Mouse (Mus musculus): ENCODE measurements around the gene Ppef2.
"Not testable (repeated sequence)": the region's sequence is repeated elsewhere in the genome, so short reads cannot be mapped to it uniquely, and the experiment has no call there.

Gene Ppef2

DNA sequence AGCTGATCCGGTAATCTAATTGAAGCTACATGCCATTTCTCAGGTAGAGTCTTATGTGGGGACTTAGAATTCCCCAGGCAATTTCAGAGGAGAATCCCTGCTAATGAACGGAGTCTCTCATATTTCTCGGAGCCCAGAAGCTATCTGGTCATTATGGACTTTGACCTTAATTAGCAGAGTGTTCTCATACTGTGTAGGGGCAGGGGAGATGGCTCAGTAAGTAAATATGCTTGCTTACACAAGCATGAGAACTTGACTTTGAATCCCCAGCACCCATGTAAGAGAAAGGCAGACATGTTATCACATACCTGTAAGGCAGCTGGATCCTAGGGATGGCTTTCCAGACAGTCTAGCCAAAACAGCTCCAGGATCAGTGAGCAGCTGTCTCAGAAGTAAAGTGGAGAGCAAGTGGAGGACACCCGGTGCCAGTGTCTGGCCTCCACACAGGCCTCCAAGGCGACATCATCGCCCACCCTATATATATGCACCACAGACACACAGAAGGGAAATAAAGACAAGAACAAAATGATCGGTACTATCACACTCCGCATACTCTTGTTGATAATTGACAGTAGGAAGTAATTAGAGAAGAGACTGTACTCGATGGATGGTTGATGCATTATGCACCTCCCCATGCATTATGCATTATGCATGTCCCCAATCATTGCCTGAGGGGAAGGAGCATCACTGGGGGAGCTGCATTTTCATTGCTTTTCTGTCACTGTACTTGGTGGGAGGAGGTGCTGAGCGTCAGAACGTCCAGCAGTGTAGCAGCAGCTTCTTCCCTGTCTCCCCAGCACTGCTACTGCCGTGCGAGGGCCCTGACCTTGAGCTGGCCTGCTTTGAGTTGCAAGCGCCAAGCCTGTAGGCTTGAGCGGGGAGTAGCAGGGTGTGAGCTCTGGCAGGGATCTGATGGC is 58.9 kb downstream of the Ppef2 start:
- no peak for DNase-seq (ENCODE audit: low spot score in 2 of 2)

DNA sequence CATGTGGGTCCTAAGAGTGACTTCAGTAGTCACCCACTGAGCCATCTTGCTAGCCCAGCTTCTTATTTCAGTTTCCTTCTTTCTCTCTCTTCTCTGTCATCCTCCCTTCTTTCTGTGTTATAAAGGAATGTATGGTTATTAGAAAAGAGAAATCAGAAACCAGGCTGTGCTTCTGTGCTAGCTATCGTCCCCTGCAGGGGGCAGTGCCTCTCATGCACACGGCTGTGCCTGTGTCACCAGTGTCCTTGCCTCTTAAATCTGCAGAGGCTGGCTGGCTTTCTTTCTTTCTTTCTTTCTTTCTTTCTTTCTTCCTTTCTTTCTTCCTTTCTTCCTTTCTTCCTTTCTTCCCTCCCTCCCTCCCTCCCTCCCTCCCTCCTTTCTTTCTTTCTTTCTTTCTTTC is 60.4 kb downstream of the Ppef2 start:
- DNase-seq (ENCODE audit: low spot score in 2 of 2): not testable (repeated sequence)

DNA sequence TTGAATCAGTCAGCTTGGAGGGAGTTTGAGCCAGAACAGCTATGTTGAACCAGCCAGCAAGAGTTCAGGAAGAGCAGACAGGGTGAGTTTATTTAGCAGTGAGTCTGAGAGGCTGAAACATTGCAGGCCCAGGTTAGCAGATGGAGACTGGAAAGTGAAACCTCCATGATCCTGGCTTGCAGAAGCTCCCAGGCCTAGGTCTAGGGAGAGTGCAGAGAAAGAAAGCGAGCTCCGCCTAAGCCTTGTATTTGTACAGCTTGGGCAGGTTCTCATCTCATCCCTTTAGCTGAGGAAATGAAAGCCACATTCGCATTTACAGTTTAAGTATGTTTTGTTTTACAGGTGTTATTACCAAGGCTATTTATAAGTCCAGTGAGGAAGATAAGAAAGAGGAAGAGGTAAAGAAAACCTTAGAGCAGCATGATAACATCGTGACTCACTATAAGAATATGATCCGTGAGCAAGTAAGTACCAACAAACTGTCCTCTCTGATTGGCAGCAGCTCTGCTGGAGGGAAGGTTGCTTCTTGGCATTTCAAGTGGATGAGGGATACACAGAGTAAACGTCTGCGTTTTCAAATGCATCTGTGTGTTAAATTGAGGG is 67.1 kb downstream of the Ppef2 start:
- no peak for DNase-seq (ENCODE audit: low spot score in 2 of 2)

DNA sequence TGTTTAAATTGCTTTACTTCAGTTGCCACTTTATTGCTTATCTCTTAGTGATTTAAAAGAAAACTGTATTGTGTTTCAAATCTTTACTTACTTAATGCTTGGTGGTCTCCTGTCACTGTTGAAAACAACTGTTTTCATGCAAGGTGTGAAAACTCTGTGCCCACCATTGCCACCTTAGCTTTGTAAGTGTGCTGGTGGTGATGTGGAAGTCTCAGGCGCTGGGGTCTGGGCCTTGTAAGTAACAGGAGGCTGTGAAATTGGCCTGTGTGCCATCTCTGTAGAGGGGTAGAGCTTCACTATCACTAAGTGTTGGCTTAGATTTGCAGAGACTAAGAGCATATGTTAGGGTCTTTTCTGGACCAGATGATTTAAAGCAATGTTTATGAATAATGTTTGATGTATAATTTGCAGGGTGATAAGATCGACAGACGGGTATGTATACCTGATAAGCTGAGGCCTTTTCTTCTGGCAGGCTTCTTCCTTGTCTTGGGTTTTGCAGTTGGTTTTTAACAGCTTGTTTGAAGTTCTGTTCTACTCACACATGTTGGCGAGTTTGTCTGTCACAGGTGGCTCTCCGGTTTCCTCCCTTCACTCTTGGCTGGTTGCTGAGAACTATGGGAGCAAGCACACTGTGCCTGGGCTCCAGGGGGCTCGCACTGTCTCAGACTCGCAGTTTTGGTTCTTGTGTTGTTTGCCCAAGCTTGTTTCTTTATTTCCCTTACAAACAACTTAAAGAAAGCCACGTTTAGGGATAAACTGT is 72.8 kb downstream of the Ppef2 start:
- no peak for DNase-seq (ENCODE audit: low spot score in 2 of 2)

Data from frontal cortex, postnatal 25 days (tissue).